Mouse (Mus musculus) 3T3-L1 (cell line): Measurements from ENCODE around the gene Hpse2.

Experiments
- DNase-seq: peaks from one replicate; pipeline ENCODE4 v3.0.0-alpha.2; 2015; ENCODE audit warnings: low read depth, low spot score

The Hpse2 gene

DNA sequence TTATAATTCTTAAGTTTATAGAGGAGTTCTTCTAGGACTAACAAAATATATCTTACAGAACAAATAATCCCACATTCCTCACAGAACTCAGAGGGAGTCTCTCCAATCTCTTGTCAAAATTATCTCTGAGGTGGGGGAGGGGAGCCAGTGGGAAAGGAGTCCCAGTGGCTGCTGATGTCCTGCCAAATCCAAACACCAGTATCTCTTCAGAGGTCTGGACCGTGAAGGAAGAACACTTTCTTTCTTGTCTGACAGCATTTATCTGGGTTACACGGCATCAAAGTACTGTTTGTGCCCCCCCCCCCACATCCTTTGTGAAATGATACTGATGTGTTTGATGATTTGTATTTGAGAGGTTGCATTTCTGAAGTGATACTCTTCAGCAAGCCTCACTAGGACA is 213.3 kb downstream of the Hpse2 start:
- no peak for DNase-seq

DNA sequence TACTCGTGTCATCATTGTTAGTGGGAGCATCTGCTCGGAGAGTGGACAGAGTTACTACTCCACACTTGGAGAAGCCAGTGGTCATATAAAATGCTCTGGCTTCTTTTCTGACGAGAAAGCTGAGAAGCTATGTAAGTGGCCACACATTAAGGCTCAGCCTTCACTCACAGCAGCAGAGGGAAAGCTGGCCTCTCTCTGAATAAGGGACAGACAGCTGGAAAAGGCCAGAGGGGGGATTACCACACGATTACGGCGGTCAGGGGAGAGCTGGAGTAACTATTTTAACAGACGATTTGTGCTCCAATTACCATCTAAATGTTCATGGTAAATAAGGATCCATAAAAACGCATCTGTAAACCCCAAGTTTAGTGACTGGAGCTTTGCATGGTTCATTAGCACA is 232.1 kb downstream of the Hpse2 start:
- DNase-seq: no peak

DNA sequence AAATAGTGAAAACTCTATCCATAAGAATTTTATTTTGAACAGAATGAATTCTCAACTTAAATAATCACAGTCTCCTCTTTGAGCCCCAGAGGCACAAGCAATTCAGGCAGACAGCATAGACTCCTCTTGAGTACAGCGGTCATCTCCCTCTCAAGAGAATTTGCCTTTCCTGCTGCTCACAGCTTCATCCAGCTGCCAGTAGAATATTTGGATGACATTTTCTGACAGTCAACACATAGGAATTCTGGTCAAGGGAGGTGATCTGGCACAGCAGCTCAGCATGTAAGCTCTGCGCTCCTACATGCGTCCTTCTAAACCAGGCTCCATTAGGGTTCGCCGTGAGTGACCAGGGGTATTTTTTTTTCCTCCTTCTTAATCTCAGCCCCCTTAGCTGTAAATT is 232.6 kb downstream of the Hpse2 start:
- DNase-seq: no peak

DNA sequence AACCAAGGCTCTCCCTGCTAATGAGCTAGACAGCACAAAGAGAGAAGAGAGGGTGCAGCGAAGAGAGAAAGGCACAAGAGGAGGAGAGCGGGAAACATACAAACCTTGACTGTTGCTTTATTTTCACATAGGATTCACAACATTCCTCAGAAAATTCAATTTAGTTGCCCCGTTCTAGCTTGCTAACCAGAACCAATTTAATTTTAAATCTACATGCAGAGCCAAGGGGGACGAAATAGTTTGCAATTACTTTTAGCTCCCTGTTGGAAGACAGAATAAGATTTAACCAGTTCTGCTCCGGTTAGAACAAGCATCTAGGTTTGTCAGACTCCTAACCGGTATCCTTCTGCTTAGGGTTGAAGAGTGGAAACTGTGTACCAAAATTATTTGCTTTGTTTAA is 240.3 kb downstream of the Hpse2 start:
- no peak for DNase-seq

DNA sequence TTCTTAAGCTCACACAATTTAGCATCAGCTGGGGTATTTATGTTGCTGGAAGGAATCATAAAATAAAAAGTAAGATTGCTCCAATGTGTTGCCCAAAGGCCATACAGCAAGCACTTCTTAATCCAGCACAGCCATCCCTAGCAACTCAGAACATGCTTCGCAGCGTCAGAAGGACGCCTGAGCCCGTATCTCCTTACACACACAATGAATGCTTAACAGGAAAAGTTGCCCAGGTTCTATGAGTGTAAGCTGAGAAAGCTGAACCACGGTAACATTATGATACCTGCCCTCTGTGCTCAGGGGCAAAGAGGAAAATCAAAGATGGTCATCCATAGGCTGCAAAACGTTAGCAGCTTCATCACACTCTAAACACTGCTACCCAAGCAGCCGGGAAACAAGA is 241.3 kb downstream of the Hpse2 start:
- DNase-seq: no peak

DNA sequence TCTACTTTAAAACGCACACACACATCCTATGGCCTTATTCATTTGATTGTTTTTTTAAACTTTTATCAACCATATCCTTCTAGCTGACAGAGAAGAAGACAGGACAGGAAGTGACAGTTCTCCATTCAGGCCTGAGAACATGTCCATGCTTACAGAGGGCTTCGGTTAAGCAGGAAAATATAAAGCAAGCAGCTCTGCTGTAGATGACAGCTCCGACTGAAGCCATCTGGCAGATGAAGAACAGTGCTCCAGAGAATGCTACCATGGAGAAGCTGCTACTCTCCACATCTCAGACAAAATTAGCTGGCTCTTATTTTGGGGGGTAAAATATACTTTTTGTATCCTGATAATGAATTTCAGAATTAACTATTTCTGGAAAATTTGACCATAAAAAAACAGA is 246.5 kb downstream of the Hpse2 start:
- DNase-seq: no peak

DNA sequence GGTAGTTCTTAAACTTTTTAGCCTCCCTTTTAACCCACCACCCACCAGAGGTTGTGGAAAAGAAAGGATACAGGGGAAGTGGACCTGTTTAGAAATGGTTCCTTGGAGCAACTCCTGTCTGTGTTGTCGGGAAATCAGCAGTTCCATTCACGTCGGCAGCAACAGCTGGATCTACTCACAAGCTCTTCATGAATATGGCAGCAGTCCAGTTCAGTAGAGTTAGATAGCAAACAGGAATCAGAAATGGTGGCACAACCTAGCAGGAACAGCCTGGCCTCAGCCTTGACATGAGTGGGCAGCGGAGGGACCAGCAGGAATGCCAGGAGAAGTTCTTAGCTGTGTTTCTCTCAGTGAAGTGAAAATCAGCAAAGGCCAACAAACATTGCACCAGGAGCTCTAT is 278.4 kb downstream of the Hpse2 start:
- no peak for DNase-seq

DNA sequence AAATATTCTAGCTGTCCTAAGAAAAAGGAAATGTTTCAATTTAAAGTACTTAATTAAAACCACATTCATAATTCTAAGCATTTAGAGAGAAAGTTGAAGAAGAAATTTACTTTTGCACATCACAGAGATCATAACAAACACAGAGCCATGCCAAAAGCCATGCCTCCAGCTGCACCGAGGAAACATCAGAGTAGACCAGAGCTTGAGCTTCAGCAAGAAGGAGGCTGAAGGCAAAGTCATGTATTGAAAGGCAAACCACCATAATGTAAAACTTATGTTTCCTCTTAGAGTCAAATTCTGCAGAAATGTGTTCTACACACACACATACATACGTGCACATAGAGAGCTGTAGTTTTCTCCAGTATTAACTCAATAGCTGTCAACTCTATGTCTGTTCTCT is 291.2 kb downstream of the Hpse2 start:
- no peak for DNase-seq

DNA sequence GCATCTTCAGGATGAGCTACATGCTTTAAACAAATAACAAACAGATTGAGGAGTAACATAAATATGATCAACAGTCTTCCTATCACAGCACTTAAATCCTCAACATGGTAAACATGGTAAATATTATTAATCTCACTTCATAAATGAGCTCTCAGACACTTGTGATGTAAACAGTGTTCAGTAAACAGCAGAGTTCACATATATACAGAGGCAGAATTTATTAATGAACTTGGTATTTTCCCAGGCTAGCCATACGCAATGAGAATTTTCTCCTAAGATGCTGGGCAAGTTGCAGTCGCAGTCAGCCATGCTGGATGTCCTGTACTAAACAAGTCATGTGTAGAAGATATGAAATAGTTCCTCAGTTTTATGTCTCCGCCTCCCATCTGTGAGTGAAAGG is 300.9 kb downstream of the Hpse2 start:
- no peak for DNase-seq

DNA sequence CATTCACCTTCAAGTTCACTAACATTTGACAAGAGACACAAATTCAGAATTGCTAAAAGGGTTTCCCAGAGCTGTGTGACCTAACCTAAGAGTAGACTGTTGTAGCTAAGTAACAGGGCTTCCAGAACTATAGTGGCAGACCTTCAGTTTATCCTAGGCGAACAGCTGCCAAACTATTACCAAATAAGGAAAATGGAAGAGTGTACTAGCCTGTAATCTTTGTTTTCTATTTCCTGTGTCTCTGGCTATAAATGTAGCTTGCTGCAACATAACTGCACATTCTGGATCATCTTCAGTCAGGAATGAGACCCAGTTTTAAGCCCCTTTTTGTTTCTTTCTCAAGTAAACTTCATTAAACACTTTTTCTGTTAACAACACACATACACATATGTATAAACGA is 324.0 kb downstream of the Hpse2 start:
- DNase-seq: peak; percentile 6

DNA sequence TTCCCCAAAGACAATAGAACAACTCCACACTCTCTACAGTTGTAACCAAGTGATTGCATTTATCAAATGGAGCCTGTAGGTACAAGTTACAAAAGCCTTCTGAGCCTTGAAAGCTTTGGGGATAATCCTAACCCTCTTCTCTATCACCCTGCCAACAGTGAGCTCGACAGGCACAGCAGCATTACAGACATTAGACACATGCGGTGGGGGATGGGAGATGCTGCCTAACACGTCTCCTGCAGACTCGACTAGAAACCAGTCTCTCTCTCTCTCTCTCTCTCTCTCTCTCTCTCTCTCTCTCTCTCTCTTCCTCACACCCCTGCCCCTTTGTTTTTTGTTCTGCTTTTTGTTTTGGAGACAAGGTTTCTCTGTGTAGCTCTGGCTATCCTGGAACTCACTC is 343.6 kb downstream of the Hpse2 start:
- no peak for DNase-seq

DNA sequence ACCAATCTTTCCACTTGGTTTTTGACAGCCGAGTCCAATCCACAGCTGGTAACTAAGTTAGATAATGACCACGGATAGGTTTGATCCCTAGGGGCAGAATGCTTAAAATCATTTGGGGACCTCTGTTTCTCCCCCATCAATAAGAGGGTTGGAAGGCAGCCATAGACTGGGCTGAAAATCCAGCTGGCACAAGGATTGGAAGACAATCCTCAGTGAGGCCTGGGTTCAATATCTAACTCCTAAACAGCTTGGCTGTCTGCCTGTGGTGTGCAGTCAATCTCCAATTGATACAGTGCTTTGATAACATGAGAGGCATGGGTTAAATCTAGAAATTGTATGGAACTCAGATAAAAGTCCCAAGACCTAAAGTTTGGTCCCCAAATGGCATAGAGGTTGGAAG is 345.4 kb downstream of the Hpse2 start:
- no peak for DNase-seq

DNA sequence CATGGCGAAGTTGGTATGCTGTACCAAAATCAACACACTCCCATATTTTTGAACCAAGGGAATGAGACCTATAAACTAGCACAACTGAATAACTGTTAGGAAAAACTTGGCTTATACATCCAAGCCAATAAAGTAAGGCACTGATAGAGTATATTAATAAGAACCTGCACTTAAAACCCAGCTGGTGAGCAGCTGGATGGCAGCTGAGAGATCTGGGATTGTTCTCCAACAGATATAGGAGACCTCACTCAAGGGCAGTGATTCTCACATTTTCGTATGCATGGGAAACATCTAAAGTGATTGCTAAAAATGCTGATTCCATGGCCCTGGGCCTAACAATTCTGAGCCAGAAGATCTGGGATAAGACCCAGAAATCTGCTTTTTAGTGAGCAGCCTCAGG is 345.9 kb downstream of the Hpse2 start:
- no peak for DNase-seq

DNA sequence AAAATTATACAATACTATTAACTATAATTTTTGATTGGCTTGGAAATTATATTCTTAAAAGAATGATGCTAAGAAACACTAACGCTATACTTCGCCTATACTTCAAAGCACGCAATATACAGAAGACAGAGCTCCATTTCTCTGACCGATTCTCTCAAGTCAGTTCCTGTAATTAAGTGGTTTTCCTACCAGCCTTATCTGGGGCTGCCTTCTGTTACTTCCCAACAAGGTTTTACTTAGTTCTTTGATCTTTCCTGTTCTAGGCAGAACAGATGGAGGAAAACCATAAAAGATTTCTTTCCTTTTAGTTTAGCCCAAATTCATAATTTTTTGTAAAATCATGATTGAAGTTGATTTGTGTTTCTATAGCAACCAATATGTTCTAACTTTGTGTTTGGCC is 351.8 kb downstream of the Hpse2 start:
- no peak for DNase-seq

DNA sequence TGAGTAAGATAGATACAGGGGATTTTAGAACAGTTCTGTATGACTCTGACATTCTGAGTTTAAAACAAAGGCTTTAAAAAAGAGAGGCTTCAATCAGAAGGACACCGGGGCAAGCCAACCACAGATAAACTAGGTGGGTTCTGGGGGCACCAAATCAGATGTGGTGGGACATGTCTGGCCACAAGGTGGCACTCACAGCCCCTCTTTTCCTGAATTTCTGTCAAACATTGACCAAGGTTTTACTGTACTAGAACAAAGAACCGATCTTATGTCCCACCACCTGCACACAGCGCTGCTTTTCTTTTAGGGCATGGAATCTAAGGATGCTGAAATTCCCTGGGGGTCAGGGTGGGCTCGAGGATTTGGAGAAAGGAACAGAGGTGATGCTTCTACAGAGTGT is 360.9 kb downstream of the Hpse2 start:
- DNase-seq: peak; percentile 52

DNA sequence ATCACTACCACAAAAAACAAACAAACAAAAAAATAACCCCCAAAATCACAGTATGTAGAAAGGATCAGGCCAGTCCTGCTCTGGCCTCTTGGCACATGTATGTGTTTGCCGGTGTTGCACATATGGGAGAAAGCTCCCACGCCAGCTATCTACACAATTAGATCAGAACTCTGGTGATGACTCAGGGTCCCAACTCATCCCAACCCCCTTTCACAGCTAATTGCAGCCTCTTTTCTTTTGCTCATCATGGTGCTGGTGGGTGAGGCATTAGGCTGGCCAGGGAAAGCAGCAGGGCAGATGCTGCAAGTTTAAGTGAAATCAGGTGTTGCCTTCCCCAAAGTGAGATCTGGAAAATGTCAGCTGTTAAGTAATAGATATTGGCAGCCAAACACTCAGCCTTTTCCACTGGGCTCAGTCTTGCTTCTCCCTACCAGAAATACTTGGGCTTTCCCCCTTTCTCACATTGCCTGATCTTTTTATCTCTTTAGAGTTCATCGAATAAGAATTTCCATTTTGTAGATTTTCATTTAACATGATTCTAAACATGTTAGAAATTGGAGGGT is 365.5 kb downstream of the Hpse2 start:
- no peak for DNase-seq

DNA sequence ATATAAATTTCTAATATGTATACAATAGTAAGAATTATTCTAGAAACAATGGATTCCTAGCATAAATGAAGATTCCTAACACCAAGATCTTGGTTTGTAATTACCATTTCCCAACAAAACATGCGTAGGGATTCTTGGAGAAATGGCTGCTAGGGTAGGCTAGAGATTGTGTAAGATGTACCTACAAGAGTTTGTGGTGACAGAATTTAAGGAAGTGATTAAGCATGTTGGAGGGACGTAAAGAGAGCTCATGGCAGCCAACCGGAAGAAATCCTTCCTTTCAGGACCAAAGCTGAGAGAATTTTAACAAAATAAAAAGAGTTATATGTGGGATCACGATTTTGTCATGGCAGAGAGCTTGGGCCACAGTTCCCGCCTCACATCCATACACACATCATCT is 369.4 kb downstream of the Hpse2 start:
- DNase-seq: no peak

DNA sequence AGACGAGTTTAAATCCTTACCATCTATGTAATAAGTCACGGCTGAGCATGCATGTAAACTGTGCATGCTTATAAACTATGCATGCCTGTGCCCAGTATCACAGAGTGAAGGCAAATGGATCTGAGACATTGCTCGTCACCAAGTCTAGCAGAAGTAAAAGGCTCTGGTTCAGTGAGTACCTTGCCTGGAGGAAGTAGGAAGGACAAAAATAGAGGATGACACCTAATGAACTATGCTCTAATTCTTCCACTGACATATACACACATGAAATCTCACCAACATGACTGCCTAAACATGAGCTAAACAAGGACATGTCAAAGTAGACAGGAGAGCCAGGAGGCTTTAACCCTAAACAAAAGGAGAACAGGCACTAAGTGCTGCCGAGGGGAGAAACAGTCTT is 391.7 kb downstream of the Hpse2 start:
- no peak for DNase-seq

DNA sequence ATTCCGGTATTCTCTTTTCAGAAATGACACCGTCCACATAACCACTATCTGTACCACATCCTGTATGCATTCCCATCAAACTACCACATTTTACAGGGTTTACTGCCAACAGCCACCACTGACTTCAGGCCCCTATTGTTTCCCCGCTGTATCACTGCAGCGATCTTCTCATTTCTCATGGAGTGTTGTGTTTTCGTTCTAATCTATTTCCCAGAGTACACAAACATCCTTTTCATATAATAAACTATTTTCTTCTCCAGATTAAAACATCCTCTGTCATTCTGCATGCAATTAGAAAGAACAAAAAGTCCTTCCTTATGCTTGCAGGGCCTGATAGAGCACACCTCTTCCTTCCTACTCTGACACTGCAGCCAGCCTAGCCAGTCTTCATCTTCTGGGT is 399.3 kb downstream of the Hpse2 start:
- DNase-seq: no peak

DNA sequence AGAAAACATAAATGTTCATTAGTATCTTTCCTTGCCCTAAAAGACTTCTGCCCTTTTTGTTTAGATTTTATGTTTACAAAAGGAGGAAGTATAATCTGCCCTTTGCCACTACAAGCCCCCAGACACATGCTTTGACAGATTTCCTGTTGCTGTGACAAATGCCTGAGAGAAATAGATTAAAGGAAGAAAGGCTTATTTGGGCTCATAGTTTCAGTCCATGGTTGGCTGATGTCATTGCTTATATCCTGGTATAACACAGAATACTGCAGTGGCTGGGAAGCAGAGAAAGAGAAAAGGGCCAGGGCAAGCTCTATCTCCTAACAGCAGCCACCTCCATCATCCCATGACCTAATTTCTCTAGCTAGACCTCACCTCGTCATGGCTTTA is 401.8 kb downstream of the Hpse2 start:
- DNase-seq: no peak

DNA sequence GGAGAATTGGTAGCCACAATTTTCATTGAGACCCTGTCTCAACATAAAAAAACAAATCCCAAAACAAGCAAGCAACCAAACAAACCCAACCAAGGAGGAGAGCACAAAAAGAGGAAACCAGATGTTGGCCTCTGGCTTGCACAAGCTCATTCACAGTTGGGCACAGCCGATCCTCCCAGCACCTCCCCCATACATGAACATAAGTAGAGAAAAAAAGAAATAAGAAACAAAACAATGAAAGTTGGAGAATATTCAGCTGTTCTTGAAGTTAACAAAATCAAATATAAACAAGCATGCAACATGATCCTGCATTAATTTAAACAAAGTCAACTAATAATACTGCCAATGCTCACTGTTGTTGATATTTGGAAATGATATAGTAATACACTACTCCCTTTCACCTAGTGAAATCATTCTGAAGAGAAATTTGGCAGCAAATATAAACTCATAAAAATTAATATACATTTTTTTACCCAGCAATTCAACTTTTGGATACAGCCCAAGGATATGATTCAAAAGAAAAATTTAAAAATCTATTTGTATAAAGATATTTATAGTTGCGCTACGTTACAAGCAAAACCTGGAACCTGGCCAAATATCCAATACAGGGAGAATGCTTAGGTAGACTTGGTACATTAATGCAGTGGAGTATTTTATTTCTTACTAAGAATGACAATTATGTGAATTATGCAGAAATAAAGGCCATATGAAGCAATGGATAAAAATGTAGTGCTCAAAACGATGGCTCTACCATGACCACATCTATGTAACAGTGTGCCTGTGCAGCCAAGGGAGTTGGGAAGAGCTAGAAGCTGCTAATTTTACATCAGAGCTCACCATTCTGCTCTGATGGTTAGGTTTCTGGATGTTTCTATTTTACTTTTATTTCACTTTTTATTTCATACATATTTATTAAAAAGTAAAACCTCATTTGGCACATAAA is 402.5 kb downstream of the Hpse2 start:
- DNase-seq: no peak

DNA sequence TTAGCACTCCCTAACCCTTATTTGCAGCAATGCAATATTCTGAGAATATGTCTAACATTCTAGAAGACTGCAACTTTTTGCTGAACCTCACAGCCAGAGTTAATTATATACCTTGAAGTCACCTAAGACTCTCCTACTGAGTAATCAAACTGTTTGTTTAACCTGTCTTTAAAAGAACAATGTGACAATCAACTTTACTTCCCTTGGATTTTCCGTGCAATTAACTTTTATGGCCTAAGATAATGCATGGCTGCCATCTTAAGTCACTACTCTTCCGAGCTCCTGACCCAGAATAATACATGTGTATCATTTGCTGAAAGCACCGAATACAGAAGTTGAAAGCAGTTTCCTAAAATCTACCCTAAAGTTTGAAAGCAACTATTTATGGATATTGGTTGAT is 407.6 kb downstream of the Hpse2 start:
- DNase-seq: no peak

DNA sequence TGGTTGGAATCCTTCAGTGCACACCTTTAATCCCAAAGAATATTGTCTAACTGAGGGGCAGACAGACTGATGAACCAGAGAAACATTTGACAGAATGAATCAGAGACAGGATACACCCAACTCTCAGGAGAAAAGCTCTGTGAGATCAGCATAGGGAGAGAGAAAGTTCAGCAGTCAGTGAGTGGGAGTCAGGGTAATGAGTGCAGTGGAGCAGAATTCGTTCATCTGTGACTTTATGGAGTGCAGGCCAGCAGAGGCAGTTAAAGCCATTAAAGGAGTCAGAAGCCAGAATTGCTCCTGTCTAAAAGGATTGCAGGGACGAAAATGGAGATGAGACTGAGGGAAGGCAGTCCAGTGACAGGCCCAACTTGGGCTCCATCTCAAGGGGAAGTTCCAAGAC is 410.2 kb downstream of the Hpse2 start:
- no peak for DNase-seq

DNA sequence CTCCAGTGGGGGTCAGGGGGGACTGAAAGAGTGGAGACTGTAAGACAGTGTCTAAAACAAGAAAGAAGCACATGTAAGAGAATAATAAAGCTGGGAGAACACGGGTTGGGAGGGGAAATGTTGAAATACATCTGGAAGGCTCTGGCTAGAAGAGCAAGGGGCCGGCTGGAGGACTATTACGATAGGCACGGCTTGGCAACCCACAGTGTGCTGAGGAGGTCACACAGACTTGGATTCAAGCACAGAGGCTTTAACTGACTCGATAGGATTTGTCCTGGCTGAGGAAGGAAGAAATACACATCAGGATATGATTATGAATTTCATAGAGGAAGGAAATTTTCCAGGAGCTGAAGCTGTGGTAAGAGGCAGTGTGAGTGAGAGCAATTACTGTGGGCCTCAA is 414.4 kb downstream of the Hpse2 start:
- no peak for DNase-seq
